Mouse (Mus musculus) liver, embryonic 14.5 days (tissue): ENCODE measurements around the gene Ncs1. TPM values are rescaled to one million over a fixed set of nuclear protein-coding genes. Genes with fewer than 3 reads are reported as not detected.

Source experiments
- ATAC-seq: fragments of 200-750 bp; cut with Nextera tagmentation; 2 replicates; pipeline ENCODE4 v1.8.0; 2017; ENCODE audit warnings: moderate number of reproducible peaks, mild to moderate bottlenecking, moderate library complexity; ENCODE audit not compliant: insufficient read depth
- DNase-seq, 3 experiments: peaks; one replicate each; pipeline ENCODE4 v3.0.0-alpha.2; 2012 to 2013; ENCODE audit warnings: low read depth in 3 of 3, low spot score in 3 of 3
- H3K27ac ChIP-seq: fragments of 300-500 bp; sonication (generic); 2 replicates; pipeline ENCODE4 v1.5.1; 2014; ENCODE audit warnings: moderate library complexity, mild to moderate bottlenecking, control low read depth, inconsistent platforms
- H3K27me3 ChIP-seq: fragments of 300-500 bp; sonication (generic); 2 replicates; pipeline ENCODE4 v1.6.1; 2014; ENCODE audit warnings: mild to moderate bottlenecking, low read length, moderate library complexity; ENCODE audit not compliant: control insufficient read depth, insufficient read depth
- H3K36me3 ChIP-seq: fragments of 300-500 bp; sonication (generic); replicated peaks from 2 replicates; pipeline ENCODE4 v1.6.1; 2014; ENCODE audit warnings: low read depth; ENCODE audit not compliant: control insufficient read depth, insufficient read depth
- H3K4me1 ChIP-seq, 2 experiments: fragments of 200-500 bp in 1 of 2; fragments of 300-500 bp in 1 of 2; sonication (generic) in 1 of 2; replicated peaks; 2 replicates each; pipeline ENCODE4 v1.6.1; 2012 to 2014; ENCODE audit warnings: antibody characterized with exemption in 1 of 2, inconsistent platforms in 1 of 2, low read length in 1 of 2; ENCODE audit not compliant: control insufficient read depth in 2 of 2, insufficient read depth in 2 of 2
- H3K4me2 ChIP-seq: fragments of 300-500 bp; sonication (generic); 2 replicates; pipeline ENCODE4 v1.6.1; 2014; ENCODE audit warnings: low read depth, mild to moderate bottlenecking, control low read depth, moderate library complexity
- H3K4me3 ChIP-seq, 2 experiments: fragments of 200-500 bp in 1 of 2; fragments of 300-500 bp in 1 of 2; sonication (generic) in 1 of 2; 2 replicates each; pipeline ENCODE4 v1.5.1; 2012 to 2014; ENCODE audit warnings: low read depth in 2 of 2, low read length in 2 of 2, mild to moderate bottlenecking in 2 of 2, control low read depth in 1 of 2, inconsistent platforms in 1 of 2, moderate library complexity in 1 of 2; ENCODE audit not compliant: insufficient read depth in 1 of 2
- H3K9ac ChIP-seq: fragments of 300-500 bp; sonication (generic); replicated peaks from 2 replicates; pipeline ENCODE4 v1.6.1; 2014; ENCODE audit warnings: mild to moderate bottlenecking, control low read depth, moderate library complexity
- H3K9me3 ChIP-seq: fragments of 300-500 bp; sonication (generic); 2 replicates; pipeline ENCODE4 v1.6.1; 2016; ENCODE audit warnings: low read length, mixed read lengths; ENCODE audit not compliant: control insufficient read depth
- CTCF ChIP-seq: IDR thresholded peaks from 2 replicates; pipeline ENCODE4 v1.5.1; 2016; ENCODE audit warnings: antibody characterized with exemption, low read depth, control low read depth
- EP300 ChIP-seq: IDR thresholded peaks from 2 replicates; pipeline ENCODE4 v1.6.1; 2016; ENCODE audit warnings: antibody characterized with exemption, low read depth
- WGBS: fragments of 180-500 bp; shearing (Covaris S2); extraction: QIAGEN DNeasy Blood & Tissue Kit; methylation state at CpG from one replicate; pipeline ENCODE4 v1.1.7; 2014; ENCODE audit not compliant: insufficient replicate concordance; 5-methylcytosine and 5-hydroxymethylcytosine counted together
- polyA plus RNA-seq, 2 experiments: library from polyadenylated mRNA; depleted of rRNA in 1 of 2; stranded (reverse) in 1 of 2; unstranded in 1 of 2; fragments of >200 nt; fragmentation: Nextera tagmentation in 1 of 2; extraction: Ambion mirVana in 1 of 2; gene quantifications; 2 replicates each; pipeline versions ENCODE4 v1.2.1 to v1.2.3; 2012 to 2014

The Ncs1 gene
- polyA plus RNA-seq, 2 experiments = 0.42 to 1.4 TPM

DNA sequence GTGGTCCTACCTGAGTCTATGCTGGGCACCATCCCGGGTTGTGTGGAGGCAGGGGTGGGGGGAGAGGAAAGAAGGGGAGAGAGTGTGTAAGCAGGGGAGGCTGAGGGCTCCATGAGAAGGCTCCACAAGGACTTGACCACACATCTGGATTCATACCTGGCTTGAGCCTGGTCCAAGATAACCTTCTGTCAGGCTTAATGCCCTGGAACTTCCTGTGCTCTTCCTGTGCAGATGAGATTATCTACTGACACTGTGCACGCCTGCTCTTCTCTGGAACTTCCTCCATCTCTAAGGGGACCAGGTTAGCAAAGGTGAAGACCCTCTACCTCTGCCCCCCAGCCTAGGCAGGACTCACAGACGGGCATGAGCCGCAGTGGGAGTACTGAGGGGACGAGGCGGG is 3.2 kb downstream of the Ncs1 start:
- H3K27ac ChIP-seq = no peak overlapping the region
- TF ChIP-seq CTCF = no peak
- TF ChIP-seq EP300 = no peak
- H3K9me3 ChIP-seq = no peaks in the 10 kb centered on the region
- no peaks in the 10 kb centered on the region for H3K36me3 ChIP-seq
- ATAC-seq (no peak), DNase-seq (no peak)
- no peak overlapping the region for H3K4me3 ChIP-seq
- 45% methylated on average over 6 of the region's 6 CpGs for WGBS
- no peak overlapping the region for H3K4me2 ChIP-seq
- no peak overlapping the region for H3K9ac ChIP-seq
- peaks cover 31% of the 10 kb centered on the region for H3K27me3 ChIP-seq
- H3K4me1 ChIP-seq = no peaks in the 10 kb centered on the region

DNA sequence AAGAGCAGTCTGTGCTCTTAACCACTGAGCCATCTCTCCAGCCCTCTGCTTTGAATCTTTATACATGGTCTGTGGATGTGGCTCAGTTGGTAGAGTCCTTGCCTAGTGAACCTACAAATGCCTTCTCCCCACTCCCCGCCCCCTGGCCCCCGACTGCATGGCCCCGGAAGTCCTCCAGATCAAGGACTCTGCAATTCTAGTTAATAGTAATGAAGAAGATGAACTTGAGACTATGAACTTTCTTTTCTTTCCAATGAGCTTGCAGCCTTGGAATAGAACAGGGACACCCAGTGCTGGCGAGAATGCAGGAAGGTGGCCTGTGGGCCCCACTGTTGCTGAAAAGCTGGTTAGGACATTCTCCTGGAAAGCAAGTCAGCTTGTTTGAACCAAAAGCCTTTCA is 6.5 kb downstream of the Ncs1 start:
- H3K4me2 ChIP-seq = no peak overlapping the region
- no peak overlapping the region for H3K9ac ChIP-seq
- no peak for TF ChIP-seq EP300
- no peak for TF ChIP-seq CTCF
- H3K4me3 ChIP-seq = no peak overlapping the region
- H3K27ac ChIP-seq = no peak overlapping the region
- ATAC-seq (no peak), DNase-seq (no peak)
- no peaks in the 10 kb centered on the region for H3K36me3 ChIP-seq
- 77% methylated on average over 4 of the region's 4 CpGs for WGBS
- peaks cover 0 to 3% of the 10 kb centered on the region in 2 experiments; a peak in 1 of 4 replicates for H3K4me1 ChIP-seq
- peaks cover 1% of the 10 kb centered on the region for H3K27me3 ChIP-seq
- H3K9me3 ChIP-seq = no peaks in the 10 kb centered on the region

DNA sequence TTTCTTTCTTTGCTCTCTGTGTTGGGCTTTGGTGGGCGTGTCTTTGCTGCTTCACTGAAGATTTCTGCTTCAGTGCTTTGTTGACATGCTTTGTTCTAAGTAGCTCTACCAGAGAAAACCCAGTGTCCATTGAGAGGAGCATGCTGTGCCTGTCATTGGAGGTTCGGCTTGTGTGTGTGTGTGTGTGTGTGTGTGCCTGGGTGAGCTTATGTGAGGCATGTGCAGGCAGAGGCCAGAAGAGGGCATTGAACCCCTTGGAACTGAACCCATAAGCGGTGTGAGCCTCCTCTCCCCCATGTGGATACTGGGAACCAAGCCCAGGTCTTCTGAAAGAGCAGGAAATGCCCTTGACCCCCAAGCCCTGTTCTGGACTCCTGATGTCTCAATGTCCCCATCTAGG is 7.8 kb downstream of the Ncs1 start:
- no peak for DNase-seq
- H3K4me1 ChIP-seq = peaks cover 0 to 3% of the 10 kb centered on the region in 2 experiments; a peak in 1 of 4 replicates
- ATAC-seq = no peak
- no peaks in the 10 kb centered on the region for H3K27me3 ChIP-seq
- no peaks in the 10 kb centered on the region for H3K36me3 ChIP-seq
- no peak overlapping the region for H3K4me2 ChIP-seq
- H3K4me3 ChIP-seq = no peak overlapping the region
- no peak overlapping the region for H3K9ac ChIP-seq
- TF ChIP-seq CTCF (no peak), EP300 (no peak)
- WGBS = 49% methylated on average over 3 of the region's 3 CpGs
- no peaks in the 10 kb centered on the region for H3K9me3 ChIP-seq
- H3K27ac ChIP-seq = no peak overlapping the region

DNA sequence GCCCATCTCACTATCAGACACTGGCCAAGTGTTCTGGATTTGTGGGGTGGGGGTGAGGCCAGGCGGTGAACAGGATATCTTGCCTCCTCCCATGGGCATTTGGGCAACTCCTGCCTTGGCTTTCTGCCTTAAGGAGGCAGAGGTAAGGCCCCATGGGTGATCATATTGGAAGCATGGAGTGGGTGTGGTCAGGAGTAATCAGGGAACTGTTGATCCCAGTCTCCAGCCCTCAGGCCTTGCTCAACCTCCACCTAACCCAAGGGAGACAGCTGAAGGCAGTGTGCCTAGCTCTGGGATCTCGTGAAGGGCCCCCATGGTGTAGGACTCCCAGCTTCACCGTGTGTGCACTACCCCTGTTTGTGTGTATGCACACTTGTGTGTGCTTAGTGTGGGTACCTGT is 9.2 kb downstream of the Ncs1 start:
- Histone ChIP-seq H3K4me3 (no peak overlapping the region), H3K4me2 (no peak overlapping the region), H3K9me3 (no peaks in the 10 kb centered on the region), H3K27ac (no peak overlapping the region), H3K27me3 (no peaks in the 10 kb centered on the region), H3K36me3 (no peaks in the 10 kb centered on the region), H3K4me1 (peaks cover 0 to 3% of the 10 kb centered on the region in 2 experiments; a peak in 1 of 4 replicates), H3K9ac (no peak overlapping the region)
- ATAC-seq (no peak), DNase-seq (no peak)
- 52% methylated on average over 3 of the region's 3 CpGs for whole genome bisulfite sequencing
- no peak for TF ChIP-seq EP300
- no peak for TF ChIP-seq CTCF

DNA sequence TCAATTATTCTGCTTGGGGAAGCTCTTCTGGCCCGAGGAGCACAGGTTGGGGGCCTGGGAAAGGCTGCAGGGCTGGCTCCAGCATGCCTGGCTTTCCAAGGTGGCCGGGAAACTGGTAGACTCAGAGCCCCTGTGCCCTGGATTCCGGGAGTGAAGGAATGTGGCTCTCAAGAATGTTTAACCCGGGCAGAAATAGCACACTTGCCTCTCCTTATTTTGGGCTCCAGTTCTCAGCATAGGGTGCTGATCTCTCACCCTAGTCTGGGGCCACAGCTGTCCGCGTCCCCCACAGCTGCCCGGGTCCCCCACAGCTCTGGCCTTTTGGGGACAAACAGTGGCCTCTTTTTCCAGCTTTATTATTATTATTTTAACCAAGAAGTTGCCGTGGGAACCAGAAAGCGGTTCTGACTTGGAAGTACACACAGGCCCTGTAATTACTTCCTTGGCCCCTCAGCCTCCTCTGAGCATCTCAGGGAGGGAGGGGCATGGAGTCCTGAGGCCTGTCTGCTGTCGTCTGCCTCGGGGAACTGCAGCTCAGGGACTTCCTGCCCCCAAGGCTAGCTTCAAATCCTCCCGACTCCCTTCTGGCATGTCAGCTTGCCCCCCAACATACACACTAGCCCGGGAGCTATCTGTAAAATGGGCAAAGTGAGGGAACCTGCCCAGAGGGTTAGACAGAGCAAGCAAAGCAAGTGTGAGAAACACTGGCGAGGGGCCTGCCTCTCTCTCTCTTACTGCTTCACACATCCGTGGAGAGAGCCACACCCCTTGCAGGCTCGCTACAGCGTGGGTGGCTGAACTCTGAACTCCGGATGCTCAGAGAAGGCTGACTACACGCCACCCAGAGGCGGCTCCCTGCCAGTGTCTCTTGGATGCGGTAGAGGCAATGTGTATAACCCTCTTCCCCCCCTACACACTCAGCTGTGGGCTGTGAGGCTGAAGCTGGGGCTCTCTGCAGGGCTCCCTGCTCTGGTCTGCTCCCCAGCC is 10.6 kb downstream of the Ncs1 start:
- Histone ChIP-seq H3K36me3 (no peaks in the 10 kb centered on the region), H3K4me1 (peaks cover 0 to 3% of the 10 kb centered on the region in 2 experiments; a peak in 1 of 4 replicates), H3K9me3 (no peaks in the 10 kb centered on the region), H3K27ac (no peak overlapping the region), H3K9ac (no peak overlapping the region), H3K4me2 (no peak overlapping the region), H3K27me3 (no peaks in the 10 kb centered on the region), H3K4me3 (no peak overlapping the region)
- DNase-seq (peak; percentile 24 to 41 (median 40)), ATAC-seq (peak; percentile 31; the same call in 1 of the 2 replicates)
- 23% methylated on average over 21 of the region's 21 CpGs for WGBS
- peak; percentile 60 for TF ChIP-seq CTCF
- TF ChIP-seq EP300 = no peak
